8 mouse cellular contexts compared by ENCODE assay signal in genomic region chr5:114127374-114128349, GRCm38 (mm10). TPM values are rescaled to one million over a fixed set of nuclear protein-coding genes. Genes with fewer than 3 reads are reported as not detected.
DNase-seq lines count a peak whose midpoint lies in the region; ATAC-seq and TF ChIP-seq lines count a peak whose summit lies in the region.

Gene Alkbh2 (minus strand): TSS chr5:114128218.

- H3K9me3 ChIP-seq in ES-E14 (ENCODE audit: control insufficient read depth, insufficient read depth, low read depth, low read length): no peaks in the 10 kb centered on the region
- H3K9me3 ChIP-seq in forebrain, embryonic 15.5 days: no peaks in the 10 kb centered on the region

- intact Hi-C loops in heart, postnatal 14 days (cut with DNase I): loop anchor here (2.0 to 10.0 kb wide), 2 partner anchors 75 to 273 kb away; no protein-coding TSS in a partner anchor

- peak; percentile 11; the same call in 1 of the 2 replicates for ATAC-seq in forebrain, embryonic 15.5 days (replicated peaks)
- peak; percentile 36 for ATAC-seq in neutrophil, adult 5-6 weeks (ENCODE audit: extremely low read depth, insufficient number of reproducible peaks, low FRiP score, poor library complexity, severe bottlenecking)

- TF ChIP-seq CTCF in lung, adult 2 months (IDR thresholded peaks at IDR 0.05; ENCODE audit: insufficient read depth, low read length): peak; percentile 81
- TF ChIP-seq CTCF in thymus, adult 2 months (IDR thresholded peaks at IDR 0.05; ENCODE audit: borderline replicate concordance, control insufficient read depth, extremely low read depth, insufficient read depth, low read length, poor library complexity): peak; percentile 98

- WGBS in forebrain, embryonic 15.5 days: under 1% methylated on average over 69 of the region's 69 CpGs
- WGBS in lung, adult 2 months: 1% methylated on average over 69 of the region's 69 CpGs
- WGBS in thymus, adult 2 months: 3% methylated on average over 69 of the region's 69 CpGs

- in situ Hi-C loops in ES-E14 (cut with MboI; ENCODE audit: low sequenced_read_pairs in 2 of 2, unreplicated experiment in 2 of 2): no loop called here

- peak within 1 kb of the TSS; percentile 81 to 94 for H3K4me3 ChIP-seq in ES-E14 (ENCODE audit: insufficient read depth in 1 of 2, low read depth in 1 of 2, low read length in 2 of 2, poor library complexity in 1 of 2, severe bottlenecking in 1 of 2)
- H3K4me3 ChIP-seq in forebrain, embryonic 15.5 days: peak within 1 kb of the TSS; percentile 67
- peak within 1 kb of the TSS; percentile 52 for H3K4me3 ChIP-seq in lung, adult 2 months (replicated peaks; ENCODE audit: extremely low read depth, low read depth, low read length)
- peak within 1 kb of the TSS; percentile 55 for H3K4me3 ChIP-seq in thymus, adult 2 months (ENCODE audit: control insufficient read depth, insufficient read depth, low read length)

- peak; percentile 17; the same call in 1 of the 2 replicates for TF ChIP-seq POLR2A in lung, adult 2 months (IDR thresholded peaks at IDR 0.05; ENCODE audit: borderline replicate concordance, extremely low read depth, low read depth, low read length)
- TF ChIP-seq POLR2A in thymus, adult 2 months (IDR thresholded peaks at IDR 0.05; ENCODE audit: control insufficient read depth, extremely low read depth, insufficient read depth, low read length, poor library complexity): no peak

- peaks cover 32% of the 10 kb centered on the region for H3K36me3 ChIP-seq in ES-E14 (ENCODE audit: control insufficient read depth, insufficient read depth, low read length, poor library complexity, severe bottlenecking)
- peaks cover 22% of the 10 kb centered on the region for H3K36me3 ChIP-seq in forebrain, embryonic 15.5 days
- H3K36me3 ChIP-seq in thymus, adult 2 months (ENCODE audit: control insufficient read depth, insufficient read depth, low read length): 0 out of 2 replicates have a peak, but pooled peaks cover 4% of the 10 kb centered on the region

- no peaks in the 10 kb centered on the region for H3K27me3 ChIP-seq in forebrain, embryonic 15.5 days
- no peaks in the 10 kb centered on the region for H3K27me3 ChIP-seq in thymus, adult 2 months (ENCODE audit: control insufficient read depth, insufficient read depth, low read length)

- H3K27ac ChIP-seq in ES-E14 (ENCODE audit: insufficient read depth, low read depth, low read length, poor library complexity, severe bottlenecking): peak within 1 kb of the TSS; percentile 92
- H3K27ac ChIP-seq in forebrain, embryonic 15.5 days (replicated peaks): peak within 1 kb of the TSS; percentile 79
- H3K27ac ChIP-seq in thymus, adult 2 months (ENCODE audit: control insufficient read depth, insufficient read depth, low read length): peak within 1 kb of the TSS; percentile 29; the same call in 1 of the 2 replicates

- H3K4me1 ChIP-seq in ES-E14 (ENCODE audit: control insufficient read depth in 2 of 2, insufficient read depth in 2 of 2, low read length in 2 of 2, poor library complexity in 1 of 2): peaks cover 3 to 25% of the 10 kb centered on the region in 2 experiments
- H3K4me1 ChIP-seq in forebrain, embryonic 15.5 days: peaks cover 24% of the 10 kb centered on the region
- H3K4me1 ChIP-seq in lung, adult 2 months (ENCODE audit: control insufficient read depth, insufficient read depth, low read length): no peaks in the 10 kb centered on the region
- H3K4me1 ChIP-seq in thymus, adult 2 months (replicated peaks; ENCODE audit: control insufficient read depth, insufficient read depth, low read length): peaks cover 18% of the 10 kb centered on the region

- no peak for DNase-seq in ES-E14 (ENCODE audit: low read depth, low spot score)
- DNase-seq in cerebellum, adult 11-12 months: peak; percentile 78
- peak; percentile 87 to 90 for DNase-seq in heart, postnatal 14 days
- peak; percentile 75 for DNase-seq in layer of hippocampus, adult 11-12 months (ENCODE audit: low spot score)
- DNase-seq in lung, adult 2 months: peak; percentile 86
- peak; percentile 86 for DNase-seq in thymus, adult 2 months

- peak within 1 kb of the TSS; percentile 87 for H3K9ac ChIP-seq in ES-E14 (ENCODE audit: insufficient read depth, low read depth, low read length, poor library complexity, severe bottlenecking)
- peak within 1 kb of the TSS; percentile 75 for H3K9ac ChIP-seq in forebrain, embryonic 15.5 days (replicated peaks)

- H3K4me2 ChIP-seq in forebrain, embryonic 15.5 days (replicated peaks): peak within 1 kb of the TSS; percentile 90

TF ChIP-seq in ES-E14, 5 proteins besides CTCF, POLR2A, EP300 and RAD21:
- TF ChIP-seq ZC3H11A (IDR thresholded peaks at IDR 0.05; ENCODE audit: borderline replicate concordance, low read depth, low read length) (peak; percentile 21; the same call in 1 of the 2 replicates), HCFC1 (IDR thresholded peaks at IDR 0.05; ENCODE audit: borderline replicate concordance, insufficient read depth, low read length) (no peak), MAFK (IDR thresholded peaks at IDR 0.05; ENCODE audit: insufficient read depth, low read depth, low read length) (no peak), CHD2 (IDR thresholded peaks at IDR 0.05; ENCODE audit: low read depth, low read length) (no peak)

RNA-seq across cellular contexts. Expression of gene Alkbh2, which starts in this region (rescaled TPM):
- total RNA-seq in ES-E14 (2012; rRNA removed): 26.7 and 32.6 TPM in 2 replicates
- 6.2 and 7.3 TPM in 2 replicates for polyA plus RNA-seq in forebrain, embryonic 15.5 days (2015; fragmentation: Nextera tagmentation; extraction: Ambion mirVana)
- 1 to 10 TPM; 2.0 to 2.3 TPM for total RNA-seq in heart, postnatal 14 days (2021)
- polyA plus RNA-seq in lung, adult 2 months (2012; rRNA removed): 7.7 and 8.6 TPM in 2 replicates
- 3.8 and 7.7 TPM in 2 replicates for total RNA-seq in neutrophil, adult 5-6 weeks (2017)
- polyA plus RNA-seq in thymus, adult 2 months (2012; rRNA removed): 10.5 and 14.5 TPM in 2 replicates

Comparison
In these comparisons a context has a peak if more than half of its experiments do, and no peak if none do; other contexts are left out.
1. H3K27ac ChIP-seq: peak in every context shown above with its lines; median percentile 92 in ES-E14; 79 in forebrain, embryonic 15.5 days; 29 in thymus, adult 2 months.